Mouse (Mus musculus) ES-Bruce4 (cell line): Measurements from ENCODE around the gene Krt19. TPM values are rescaled to one million over a fixed set of nuclear protein-coding genes. Genes with fewer than 3 reads are reported as not detected.

Experiments used
- H3K27ac ChIP-seq: 2 replicates; pipeline ENCODE4 v1.5.1; 2012; ENCODE audit warnings: low read length, inconsistent platforms; ENCODE audit not compliant: insufficient read depth
- H3K27me3 ChIP-seq: 2 replicates; pipeline ENCODE4 v1.6.1; 2012; ENCODE audit warnings: mild to moderate bottlenecking, low read length, inconsistent platforms; ENCODE audit not compliant: control insufficient read depth, poor library complexity, insufficient read depth, severe bottlenecking
- H3K36me3 ChIP-seq: 2 replicates; pipeline ENCODE4 v1.6.1; 2012; ENCODE audit warnings: inconsistent platforms, mild to moderate bottlenecking, low read length, moderate library complexity; ENCODE audit not compliant: control insufficient read depth, poor library complexity, insufficient read depth, severe bottlenecking
- H3K4me1 ChIP-seq: one replicate; pipeline ENCODE4 v1.8.1; 2011; ENCODE audit warnings: low read length; ENCODE audit not compliant: control insufficient read depth, insufficient read depth
- H3K4me3 ChIP-seq: 2 replicates; pipeline ENCODE4 v1.5.1; 2011; ENCODE audit warnings: low read depth, mild to moderate bottlenecking, low read length
- H3K9ac ChIP-seq: 2 replicates; pipeline ENCODE4 v1.6.1; 2012; ENCODE audit warnings: low read depth, mild to moderate bottlenecking, inconsistent platforms; ENCODE audit not compliant: poor library complexity, severe bottlenecking
- H3K9me3 ChIP-seq: replicated peaks from 2 replicates; pipeline ENCODE4 v1.6.1; 2012; ENCODE audit warnings: mild to moderate bottlenecking, low read length, inconsistent platforms; ENCODE audit not compliant: control insufficient read depth, poor library complexity, insufficient read depth, severe bottlenecking
- CTCF ChIP-seq: IDR thresholded peaks from one replicate; pipeline ENCODE4 v1.8.1; 2011; ENCODE audit warnings: low read depth, low read length
- EP300 ChIP-seq: IDR thresholded peaks from 2 replicates; pipeline ENCODE4 v1.6.1; 2011; ENCODE audit warnings: low read depth, low read length; ENCODE audit not compliant: insufficient read depth
- POLR2A ChIP-seq: IDR thresholded peaks from one replicate; pipeline ENCODE4 v1.8.1; 2011; ENCODE audit warnings: low read length; ENCODE audit not compliant: insufficient read depth
- polyA plus RNA-seq: library from polyadenylated mRNA; stranded (reverse); fragments of >200 nt; gene quantifications from 2 replicates; pipeline ENCODE4 v1.2.4, GENCODE M21; 2011; ENCODE audit warnings: low read depth; ENCODE audit not compliant: missing spikeins, insufficient read depth, insufficient read length

Krt19 gene
- 83.7 and 93.1 TPM in 2 replicates for polyA plus RNA-seq

GRCm38 (mm10) chr11:100148615-100149330, at the start of gene Krt19:
Gene Krt19 (minus strand): TSS chr11:100148665.
- no peak within 1 kb of the TSS for H3K4me3 ChIP-seq
- no peak within 1 kb of the TSS for H3K27ac ChIP-seq
- no peak within 1 kb of the TSS for H3K9ac ChIP-seq
- TF ChIP-seq EP300 (no peak), CTCF (no peak), POLR2A (no peak)
- H3K9me3 ChIP-seq: no peaks in the 10 kb centered on the region
- no peaks in the 10 kb centered on the region for H3K4me1 ChIP-seq
- no peaks in the 10 kb centered on the region for H3K36me3 ChIP-seq
- no peaks in the 10 kb centered on the region for H3K27me3 ChIP-seq

GRCm38 (mm10) chr11:100192992-100193391, 44.5 kb upstream of the Krt19 start, which contains the start of gene Krt9:
Gene Krt9 (minus strand): TSS chr11:100193246.
- Histone ChIP-seq H3K36me3 (no peaks in the 10 kb centered on the region), H3K9me3 (no peaks in the 10 kb centered on the region), H3K27me3 (no peaks in the 10 kb centered on the region), H3K27ac (no peak within 1 kb of the TSS), H3K4me1 (peaks cover 10% of the 10 kb centered on the region), H3K4me3 (no peak within 1 kb of the TSS), H3K9ac (no peak within 1 kb of the TSS)
- no peak for TF ChIP-seq POLR2A
- no peak for TF ChIP-seq CTCF
- TF ChIP-seq EP300: no peak

- Histone ChIP-seq H3K4me1 (peaks cover 2% of the 10 kb centered on the region), H3K27me3 (no peaks in the 10 kb centered on the region), H3K4me3 (no peak overlapping the region), H3K9me3 (no peaks in the 10 kb centered on the region), H3K27ac (no peak overlapping the region), H3K9ac (no peak overlapping the region), H3K36me3 (no peaks in the 10 kb centered on the region)
- TF ChIP-seq EP300 (no peak), CTCF (no peak), POLR2A (no peak)
These were observed 43.4 kb upstream of the Krt19 start for GRCm38 (mm10) chr11:100191820-100192219.

- H3K36me3 ChIP-seq: no peaks in the 10 kb centered on the region
- no peak overlapping the region for H3K9ac ChIP-seq
- no peaks in the 10 kb centered on the region for H3K9me3 ChIP-seq
- H3K4me1 ChIP-seq: no peaks in the 10 kb centered on the region
- no peak overlapping the region for H3K4me3 ChIP-seq
- H3K27ac ChIP-seq: no peak overlapping the region
- no peaks in the 10 kb centered on the region for H3K27me3 ChIP-seq
- TF ChIP-seq CTCF: no peak
- no peak for TF ChIP-seq EP300
- no peak for TF ChIP-seq POLR2A
These were observed 38.3 kb upstream of the Krt19 start for GRCm38 (mm10) chr11:100186736-100187135.

- no peaks in the 10 kb centered on the region for H3K4me1 ChIP-seq
- H3K9ac ChIP-seq: no peak overlapping the region
- no peaks in the 10 kb centered on the region for H3K9me3 ChIP-seq
- H3K36me3 ChIP-seq: no peaks in the 10 kb centered on the region
- no peak overlapping the region for H3K27ac ChIP-seq
- TF ChIP-seq POLR2A: no peak
- no peak for TF ChIP-seq CTCF
- no peak for TF ChIP-seq EP300
- no peak overlapping the region for H3K4me3 ChIP-seq
- H3K27me3 ChIP-seq: no peaks in the 10 kb centered on the region
These were observed 33.3 kb upstream of the Krt19 start for GRCm38 (mm10) chr11:100181725-100182124.

- no peaks in the 10 kb centered on the region for H3K36me3 ChIP-seq
- no peak overlapping the region for H3K27ac ChIP-seq
- H3K4me3 ChIP-seq: no peak overlapping the region
- TF ChIP-seq EP300: no peak
- H3K9ac ChIP-seq: no peak overlapping the region
- no peaks in the 10 kb centered on the region for H3K4me1 ChIP-seq
- H3K27me3 ChIP-seq: no peaks in the 10 kb centered on the region
- no peaks in the 10 kb centered on the region for H3K9me3 ChIP-seq
These were observed 30.8 kb upstream of the Krt19 start for GRCm38 (mm10) chr11:100179260-100179659.
